Mouse (Mus musculus): ENCODE results near the gene Fam76b.
A peak's percentile ranks its signal among the peaks of the same experiment; 100 is the strongest.

Fam76b gene

DNA sequence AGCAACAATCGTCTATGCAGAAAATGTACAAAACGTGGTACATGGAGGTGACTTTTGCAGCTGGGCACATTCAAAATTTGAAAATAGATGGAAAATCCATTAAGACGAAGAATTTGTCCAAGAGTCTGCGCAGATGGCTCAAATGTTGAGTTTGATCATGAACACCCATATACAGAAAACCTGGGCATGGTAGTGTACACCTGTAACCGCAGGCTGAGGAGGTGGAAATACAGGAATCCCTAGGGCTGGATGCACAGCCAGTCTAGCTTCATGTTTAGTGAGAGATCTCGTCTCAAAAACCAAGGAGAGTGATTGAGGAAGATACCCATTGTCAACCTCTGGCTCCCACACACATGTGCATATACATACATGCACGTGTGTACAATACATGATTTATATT lies 44.1 kb downstream of the Fam76b start:
- no peak for DNase-seq (ENCODE audit: low read depth)

DNA sequence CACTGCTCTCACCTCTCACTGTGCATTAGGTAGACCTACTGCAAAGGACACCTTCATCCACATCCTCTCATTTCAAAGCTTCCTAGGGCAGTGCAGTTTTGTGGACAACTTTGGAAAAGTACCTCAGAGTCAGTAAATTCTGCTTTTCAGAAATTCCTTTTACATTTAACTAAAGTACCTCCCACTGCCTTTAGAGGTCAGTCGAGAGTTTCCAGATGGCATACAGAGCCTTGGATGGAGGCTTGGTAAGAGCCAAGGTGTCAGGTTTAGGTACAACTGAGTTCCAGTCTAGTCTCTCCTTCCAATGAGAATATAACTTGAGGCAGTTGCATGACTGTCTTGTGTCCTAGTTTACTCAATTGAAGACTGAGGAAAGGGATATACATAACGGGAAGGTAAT lies 46.8 kb downstream of the Fam76b start:
- DNase-seq (ENCODE audit: low read depth), result no peak

DNA sequence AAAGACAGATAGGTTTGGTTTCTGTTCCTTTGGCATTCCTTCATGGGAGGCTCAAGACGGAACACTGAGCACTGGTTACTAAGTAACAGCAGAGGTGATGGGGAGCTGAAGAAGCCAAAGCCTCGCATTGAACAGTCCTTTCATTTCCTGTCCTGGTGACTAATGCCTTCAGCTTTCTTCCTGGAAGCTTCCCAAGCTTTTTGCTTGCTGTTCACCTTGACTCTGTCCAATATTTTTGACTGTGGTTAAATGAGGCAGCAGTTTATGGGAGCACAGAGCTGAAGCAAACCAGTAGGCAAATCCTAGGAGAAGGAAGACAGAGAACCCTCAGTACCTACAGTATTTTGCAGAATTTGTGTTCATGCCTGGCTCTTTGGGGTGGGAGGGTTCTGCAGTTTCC lies 47.8 kb downstream of the Fam76b start:
- DNase-seq (ENCODE audit: low read depth), result no peak

DNA sequence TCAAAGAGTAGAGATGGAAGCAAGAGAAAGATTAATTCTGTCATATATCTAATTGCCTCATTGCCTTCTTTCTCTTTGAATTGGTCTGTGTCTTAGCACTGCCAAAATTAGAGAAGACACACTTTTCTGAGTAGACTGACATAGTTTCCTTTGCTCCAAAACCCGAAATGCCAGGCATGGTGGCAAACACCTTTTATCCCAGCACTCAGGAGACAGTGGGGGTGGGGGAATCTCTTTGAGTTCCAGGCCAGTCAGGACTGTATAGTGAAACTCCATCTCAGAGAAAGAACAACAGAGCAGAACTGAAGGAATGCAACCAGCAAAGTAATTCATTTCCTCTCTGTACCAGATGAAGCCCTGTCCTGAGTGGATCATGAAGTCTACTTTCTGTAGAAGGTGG lies 53.2 kb downstream of the Fam76b start:
- DNase-seq (ENCODE audit: low read depth), result no peak

DNA sequence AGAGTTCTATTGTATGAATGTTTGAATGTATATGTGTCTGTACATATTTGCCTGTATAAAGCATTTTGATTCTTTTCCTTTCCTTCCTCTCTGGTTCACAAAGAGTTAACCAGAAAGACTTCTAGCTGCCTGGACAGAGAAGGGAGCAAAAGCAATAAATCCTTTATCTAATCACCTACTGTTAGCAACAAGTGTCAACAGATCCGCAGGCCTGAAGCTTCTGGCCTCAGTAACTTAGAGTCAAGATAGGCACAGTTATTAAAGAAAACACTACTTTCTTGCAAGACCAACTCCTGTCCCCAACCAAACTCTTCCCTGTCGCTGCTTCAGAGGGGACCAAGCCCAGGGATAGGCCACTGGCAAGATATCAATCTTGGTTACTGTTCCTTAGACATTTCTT lies 55.0 kb downstream of the Fam76b start:
- no peak for DNase-seq (ENCODE audit: low read depth)

DNA sequence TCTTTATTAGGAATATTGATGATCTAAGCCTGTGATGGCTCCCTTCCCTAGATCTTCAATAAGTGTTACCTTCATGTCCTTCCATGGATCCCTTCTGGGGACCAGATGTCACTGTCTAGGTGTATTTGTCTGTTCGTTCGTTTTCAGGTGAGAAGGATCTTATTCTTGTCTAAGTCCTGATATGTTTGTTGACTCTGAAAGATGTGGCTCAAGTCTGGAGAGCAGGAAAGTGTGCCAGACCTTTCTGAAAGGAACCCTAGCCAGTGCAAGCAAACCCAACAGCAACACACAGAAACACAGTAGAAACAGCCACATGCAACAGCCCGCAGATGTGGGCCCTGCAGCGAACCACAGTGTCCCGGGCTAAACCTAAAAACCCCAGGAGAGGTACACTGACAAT lies 61.5 kb downstream of the Fam76b start:
- DNase-seq (ENCODE audit: low read depth), result no peak

DNA sequence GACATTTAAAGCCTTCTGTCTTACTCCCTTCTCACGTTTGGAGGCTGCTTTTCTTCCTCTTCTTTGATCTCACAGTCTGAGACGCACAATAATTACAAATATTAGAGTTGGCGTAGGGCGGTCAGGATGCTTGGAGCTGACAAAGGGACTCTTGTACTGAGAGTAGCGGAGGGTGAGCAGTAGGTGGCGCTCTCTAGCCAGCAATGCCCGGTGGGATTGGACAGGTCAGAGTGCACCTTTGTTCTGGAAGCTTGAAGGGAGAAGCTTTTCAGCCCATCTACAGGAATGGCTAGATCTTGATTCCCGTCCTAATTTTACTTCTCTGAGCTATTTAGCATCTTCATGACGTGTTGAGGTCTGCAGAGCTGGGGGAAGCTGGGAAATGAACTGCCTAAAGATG lies 62.1 kb downstream of the Fam76b start:
- DNase-seq (ENCODE audit: low read depth), result peak; percentile 16

DNA sequence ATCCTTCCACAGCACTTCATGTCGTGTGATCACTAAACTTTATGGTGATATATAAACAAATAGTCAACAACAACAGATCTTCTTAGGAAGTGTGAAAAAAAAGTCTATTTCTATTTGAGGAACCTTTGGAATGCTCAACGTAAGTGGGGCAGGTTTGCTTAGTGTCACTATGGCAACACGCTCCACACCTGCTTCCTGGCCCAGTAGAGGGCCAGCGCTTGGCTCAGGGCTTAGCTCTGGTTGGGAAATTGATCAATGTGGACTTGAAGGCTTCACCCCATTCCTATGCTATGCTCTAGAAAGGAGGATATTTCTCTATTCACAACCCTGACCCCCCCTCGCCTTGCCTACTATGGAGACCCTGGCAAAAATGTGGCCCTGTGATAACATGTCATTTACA lies 62.7 kb downstream of the Fam76b start:
- DNase-seq (ENCODE audit: low read depth), result no peak

DNA sequence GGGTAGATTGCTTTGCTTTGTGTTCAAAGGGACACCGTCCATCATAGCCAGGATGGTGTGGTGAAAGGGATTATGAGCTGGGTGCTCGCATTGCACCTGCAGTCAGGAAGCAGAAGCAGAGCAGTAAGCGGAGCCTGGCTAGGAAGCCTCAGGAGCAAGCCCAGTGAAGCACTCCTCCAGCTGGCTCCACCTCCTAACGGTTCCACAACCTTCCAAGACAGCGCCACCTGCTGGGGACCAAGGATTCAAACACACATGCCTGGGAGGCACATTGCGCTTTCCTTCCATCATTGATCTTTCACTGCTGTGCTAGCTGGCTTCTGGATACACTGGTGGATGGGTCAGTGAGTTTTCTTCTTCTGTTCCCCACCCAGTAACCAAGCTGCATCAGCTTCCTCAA lies 64.4 kb downstream of the Fam76b start:
- DNase-seq (ENCODE audit: low read depth), result no peak

DNA sequence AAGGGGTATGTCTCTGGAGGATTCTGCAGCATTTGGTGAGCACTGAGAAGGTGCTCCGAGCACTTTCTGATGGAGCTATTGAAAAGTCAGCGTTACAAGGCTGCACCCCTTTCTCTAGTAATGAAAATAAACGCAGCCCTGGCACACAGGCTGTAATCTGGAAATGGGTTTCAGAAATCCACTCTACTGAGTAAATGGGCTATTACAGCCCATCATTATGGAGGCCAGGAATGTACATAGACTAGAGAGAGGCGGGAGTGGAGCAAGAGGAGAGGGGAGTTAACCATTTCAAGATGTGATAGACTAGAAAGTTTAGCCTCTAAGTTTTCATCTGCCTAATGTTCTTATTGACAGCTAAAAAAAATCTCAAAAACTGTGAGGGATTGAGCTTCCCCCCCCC lies 65.5 kb downstream of the Fam76b start:
- no peak for DNase-seq (ENCODE audit: low read depth)

DNA sequence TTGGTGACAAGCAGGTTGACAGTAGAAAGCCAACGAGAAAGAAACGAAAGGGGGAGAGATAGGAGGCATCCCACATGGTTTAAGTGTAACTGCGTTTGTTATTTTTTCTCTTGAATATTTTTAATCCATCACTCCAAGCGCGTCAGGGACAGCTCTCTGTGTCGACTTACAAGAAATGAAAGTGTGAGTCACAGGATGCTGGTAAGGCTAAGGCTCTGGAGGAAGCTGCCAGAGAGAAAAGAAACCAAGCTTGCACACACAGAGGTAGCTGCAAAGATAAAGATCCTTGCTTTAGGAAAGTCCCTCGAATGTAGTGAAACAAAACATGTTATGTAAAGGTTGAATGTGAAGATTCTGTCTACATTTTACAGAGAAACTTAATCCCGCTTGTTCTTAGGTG lies 67.0 kb downstream of the Fam76b start:
- no peak for DNase-seq (ENCODE audit: low read depth)

DNA sequence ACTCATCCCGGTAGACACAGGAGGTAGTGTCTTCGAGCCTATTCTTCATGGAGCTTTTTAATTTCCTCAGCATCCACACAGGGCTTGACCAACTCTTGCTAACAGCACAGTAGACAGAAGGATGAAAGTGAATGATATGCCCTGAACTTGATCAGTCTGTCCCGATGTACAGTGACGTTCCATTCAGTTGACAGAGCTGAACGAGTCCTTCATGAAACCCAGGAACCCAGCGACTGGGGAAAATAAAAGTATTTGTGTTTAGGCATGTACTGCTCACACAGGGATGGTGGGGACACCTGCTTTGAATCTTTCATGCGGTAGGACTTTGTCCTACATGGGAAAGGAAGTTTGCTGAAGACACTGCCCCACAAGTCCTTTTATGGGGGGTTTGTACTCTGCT lies 67.4 kb downstream of the Fam76b start:
- DNase-seq (ENCODE audit: low read depth), result no peak

DNA sequence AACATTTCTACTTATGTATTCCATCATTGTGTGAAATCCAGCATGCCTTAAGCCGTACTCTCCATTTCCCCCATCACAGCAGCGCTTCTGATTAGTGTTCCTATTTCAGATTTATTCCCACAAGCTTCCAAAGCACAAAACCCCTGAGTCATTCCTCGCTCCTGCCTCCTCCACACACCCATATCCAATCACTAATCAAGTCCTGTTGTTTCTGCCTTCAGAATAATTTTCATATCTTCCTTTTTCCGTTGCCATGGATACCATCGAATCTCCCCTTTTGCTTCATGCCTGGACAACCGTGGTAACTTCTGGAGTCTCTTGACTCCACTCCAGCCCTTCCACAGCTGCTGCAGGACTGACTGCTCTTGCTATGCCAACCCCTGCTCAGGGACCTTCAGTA lies 68.5 kb downstream of the Fam76b start:
- DNase-seq (ENCODE audit: low read depth), result no peak

DNA sequence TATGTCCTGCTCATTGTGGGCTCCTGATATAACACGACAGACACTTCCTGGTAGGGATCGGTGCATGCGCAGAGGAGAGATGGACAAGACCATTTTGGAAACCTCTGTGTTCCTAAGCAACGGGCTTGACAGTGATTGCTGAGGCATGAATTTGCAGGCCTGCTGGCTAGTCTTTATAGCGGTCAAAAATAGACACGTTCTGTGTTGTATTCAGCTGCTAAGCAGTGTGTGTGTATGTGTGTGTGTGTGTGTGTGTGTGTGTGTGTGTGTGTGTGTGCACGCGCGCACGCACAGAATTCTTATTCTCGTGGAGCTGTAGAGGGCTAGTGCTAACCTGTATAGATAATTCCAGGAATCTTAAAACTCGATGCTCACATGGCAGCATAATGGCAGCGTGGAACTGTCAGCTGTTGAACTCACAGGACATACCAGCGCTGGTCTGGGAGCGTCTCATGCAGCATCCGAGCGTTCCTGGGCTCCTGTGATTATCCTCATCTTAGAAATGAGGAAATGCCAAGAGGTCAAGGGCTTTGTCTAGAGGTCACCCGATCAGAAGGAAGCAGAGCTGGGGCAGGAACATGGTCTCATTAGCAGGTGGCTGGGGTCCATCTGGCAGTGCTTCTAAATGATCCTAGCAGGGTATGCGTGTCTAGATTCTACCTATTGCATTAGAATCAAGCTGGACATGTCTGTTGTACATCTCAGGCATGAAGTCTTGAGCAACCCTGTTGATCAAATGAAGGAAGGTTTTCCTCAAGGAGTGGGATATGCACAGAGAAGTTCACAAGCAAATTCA lies 71.2 kb downstream of the Fam76b start:
- no peak for DNase-seq (ENCODE audit: low read depth)

DNA sequence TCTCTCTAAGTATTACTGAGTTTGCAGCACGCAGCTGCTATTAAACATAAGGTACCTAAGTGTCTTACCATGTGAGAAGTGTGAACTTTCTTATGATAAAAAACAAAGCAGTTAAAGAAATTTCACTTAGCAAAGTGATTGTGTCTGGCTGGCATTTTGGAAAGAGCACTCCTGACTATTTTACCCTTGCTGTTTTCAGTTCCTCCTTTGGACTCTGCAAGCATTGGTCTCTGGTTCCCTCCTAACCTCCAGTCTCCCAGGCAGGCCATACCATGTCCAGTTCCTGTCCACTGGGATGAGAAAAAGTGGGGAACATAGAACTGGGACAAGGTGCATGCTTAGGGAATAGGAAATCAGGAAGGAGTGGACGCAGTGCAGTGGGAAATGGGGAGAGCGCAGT lies 74.5 kb downstream of the Fam76b start:
- no peak for DNase-seq (ENCODE audit: low read depth)

DNA sequence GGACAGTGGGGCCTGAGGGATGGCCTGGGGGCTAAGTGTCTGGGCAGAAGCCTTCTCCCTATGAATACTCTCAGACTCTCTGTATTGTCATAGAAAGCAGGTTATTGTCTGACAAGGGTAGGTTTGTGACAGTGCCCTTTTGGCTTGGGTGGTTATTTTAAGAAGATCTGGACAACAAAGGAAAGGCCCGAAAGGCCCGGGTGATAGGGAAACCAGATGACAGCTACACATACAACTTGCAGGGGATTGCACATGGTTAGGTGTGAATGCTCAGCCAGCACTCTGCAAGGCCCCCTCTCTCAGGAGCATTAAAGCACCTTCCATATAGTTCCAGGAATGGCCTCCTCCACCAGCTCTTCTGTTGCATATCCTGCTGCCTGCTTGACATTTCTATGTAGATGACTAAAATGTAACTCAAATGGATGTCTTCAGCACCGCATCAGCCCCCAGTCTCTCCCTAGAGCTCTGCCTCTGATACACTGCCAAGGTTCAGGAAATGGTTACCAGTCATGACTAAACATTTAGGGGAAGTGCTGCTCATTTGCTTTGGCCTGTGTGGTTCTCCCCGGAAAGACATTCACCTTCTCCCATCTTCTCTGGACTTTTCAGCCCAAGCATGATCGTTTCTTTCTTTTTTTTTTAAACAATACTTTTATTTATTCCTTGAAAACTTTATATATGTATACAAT lies 76.7 kb downstream of the Fam76b start:
- DNase-seq (ENCODE audit: low read depth), result no peak

Data from c-Kit-positive CD71-negative TER-119-negative erythroid progenitor cells, embryonic 14.5 days (primary cell).